Mouse (Mus musculus) myocyte (in vitro differentiated cells): ENCODE results near the gene Med28. TPM values are rescaled to one million over a fixed set of nuclear protein-coding genes. Genes with fewer than 3 reads are reported as not detected.
A peak's percentile ranks its signal among the peaks of the same experiment; 100 is the strongest.

Source experiments
- H3K27me3 ChIP-seq: one replicate; pipeline ENCODE4 v1.6.1; 2011; ENCODE audit not compliant: control insufficient read depth, insufficient read depth, insufficient read length
- H3K36me3 ChIP-seq: one replicate; pipeline ENCODE4 v1.6.1; 2011; ENCODE audit not compliant: control insufficient read depth, insufficient read depth
- H3K4me2 ChIP-seq: one replicate; pipeline ENCODE4 v1.6.1; 2011; ENCODE audit warnings: low read depth, control low read depth
- H3K4me3 ChIP-seq: one replicate; pipeline ENCODE4 v1.5.1; 2011; ENCODE audit warnings: mild to moderate bottlenecking, control low read depth, moderate library complexity
- H3K79me2 ChIP-seq: one replicate; pipeline ENCODE4 v1.6.1; 2011; ENCODE audit not compliant: control insufficient read depth, insufficient read depth
- H3ac ChIP-seq: one replicate; pipeline ENCODE4 v1.6.1; 2011; ENCODE audit not compliant: control insufficient read depth, insufficient read length
- CEBPB ChIP-seq: IDR thresholded peaks from 2 replicates; pipeline ENCODE4 v1.6.1; 2011; ENCODE audit warnings: mild to moderate bottlenecking, moderate library complexity; ENCODE audit not compliant: poor library complexity, insufficient read depth, severe bottlenecking
- E2F4 ChIP-seq: IDR thresholded peaks from one replicate; pipeline ENCODE4 v1.6.1; 2011; ENCODE audit warnings: mild to moderate bottlenecking, control low read depth, moderate library complexity; ENCODE audit not compliant: insufficient read depth
- MAX ChIP-seq: IDR thresholded peaks from one replicate; pipeline ENCODE4 v1.6.1; 2011; ENCODE audit warnings: low read depth, mild to moderate bottlenecking, control low read depth
- MYOD1 ChIP-seq, 3 experiments: IDR thresholded peaks; one replicate each; pipeline ENCODE4 v1.6.1; 2011; ENCODE audit warnings: control low read depth in 2 of 3, low read depth in 2 of 3, mild to moderate bottlenecking in 2 of 3, moderate library complexity in 1 of 3; ENCODE audit not compliant: insufficient read length in 2 of 3, control insufficient read depth in 1 of 3
- MYOG ChIP-seq, 3 experiments: IDR thresholded peaks; one replicate each; pipeline ENCODE4 v1.6.1; 2011; ENCODE audit warnings: control low read depth in 2 of 3, low read depth in 2 of 3, mild to moderate bottlenecking in 2 of 3; ENCODE audit not compliant: insufficient read length in 2 of 3, control insufficient read depth in 1 of 3, insufficient read depth in 1 of 3
- POLR2A ChIP-seq: IDR thresholded peaks from one replicate; pipeline ENCODE4 v1.6.1; 2011; ENCODE audit warnings: low read depth, mild to moderate bottlenecking, control low read depth, moderate library complexity; ENCODE audit not compliant: insufficient read length
- POLR2AphosphoS2 ChIP-seq: IDR thresholded peaks from one replicate; pipeline ENCODE4 v1.6.1; 2011; ENCODE audit warnings: low read depth, control low read depth; ENCODE audit not compliant: insufficient read length
- REST ChIP-seq: IDR thresholded peaks from one replicate; pipeline ENCODE4 v1.6.1; 2011; ENCODE audit warnings: mild to moderate bottlenecking, control low read depth, moderate library complexity; ENCODE audit not compliant: insufficient read depth, insufficient read length
- SRF ChIP-seq: IDR thresholded peaks from one replicate; pipeline ENCODE4 v1.6.1; 2011; ENCODE audit warnings: low read depth; ENCODE audit not compliant: control insufficient read depth, insufficient read length
- TCF12 ChIP-seq: IDR thresholded peaks from one replicate; pipeline ENCODE4 v1.6.1; 2011; ENCODE audit warnings: mild to moderate bottlenecking, control low read depth; ENCODE audit not compliant: poor library complexity, insufficient read depth, severe bottlenecking
- TCF3 ChIP-seq: IDR thresholded peaks from one replicate; pipeline ENCODE4 v1.6.1; 2011; ENCODE audit warnings: low read depth, control low read depth; ENCODE audit not compliant: insufficient read length
- USF1 ChIP-seq: IDR thresholded peaks from one replicate; pipeline ENCODE4 v1.6.1; 2011; ENCODE audit warnings: low read depth, mild to moderate bottlenecking, control low read depth, moderate library complexity
- polyA plus RNA-seq: library from polyadenylated mRNA; unstranded; fragments of >200 nt; fragmentation: generic; extraction: Trizol; gene quantifications from one replicate; pipeline ENCODE4 v1.2.1, GENCODE M21; 2012; ENCODE audit warnings: missing spikeins

Med28 gene
- polyA plus RNA-seq, 1 experiment: 152 TPM

- Histone ChIP-seq H3K79me2 (peaks cover 2% of the 10 kb centered on the region), H3K27me3 (no peaks in the 10 kb centered on the region), H3K36me3 (peaks cover 39% of the 10 kb centered on the region), H3ac (no peak overlapping the region), H3K4me2 (no peak overlapping the region), H3K4me3 (no peak overlapping the region)
- no peak for TF ChIP-seq TCF3
Measured at GRCm38 (mm10) chr5:45515151-45515743, 4.8 kb upstream of the Med28 start.

GRCm38 (mm10) chr5:45520809-45521110 lies 731 bp downstream of the Med28 start:
- no peak for TF ChIP-seq POLR2A
- no peak for TF ChIP-seq CEBPB
- TF ChIP-seq POLR2AphosphoS2: no peak
- no peak for TF ChIP-seq MYOD1 (IDR thresholded peaks at IDR 0.05; ENCODE audit: control insufficient read depth in 1 of 3, insufficient read length in 2 of 3, low read depth in 2 of 3)
- TF ChIP-seq E2F4: no peak
- TF ChIP-seq TCF12: no peak
- no peak for TF ChIP-seq MAX
- TF ChIP-seq SRF: no peak
- TF ChIP-seq TCF3: no peak
- TF ChIP-seq USF1: no peak
- TF ChIP-seq REST: no peak
- no peak for TF ChIP-seq MYOG (IDR thresholded peaks at IDR 0.05; ENCODE audit: control insufficient read depth in 1 of 3, insufficient read depth in 1 of 3, insufficient read length in 2 of 3, low read depth in 2 of 3)
- Histone ChIP-seq H3K79me2 (peaks cover 29% of the 10 kb centered on the region), H3K4me2 (peak overlapping the region; percentile 86), H3ac (peak overlapping the region; percentile 14), H3K27me3 (no peaks in the 10 kb centered on the region), H3K36me3 (peaks cover 9% of the 10 kb centered on the region), H3K4me3 (peak overlapping the region; percentile 90)

GRCm38 (mm10) chr5:45521601-45522000 lies 1.6 kb downstream of the Med28 start:
- Histone ChIP-seq H3K4me3 (peak overlapping the region; percentile 90), H3K27me3 (no peaks in the 10 kb centered on the region), H3K79me2 (peaks cover 29% of the 10 kb centered on the region), H3ac (no peak overlapping the region), H3K4me2 (peak overlapping the region; percentile 86), H3K36me3 (peaks cover 8% of the 10 kb centered on the region)
- TF ChIP-seq MAX: no peak
- peak in 2 of 3 experiments; percentile 17 to 57 for TF ChIP-seq MYOD1 (IDR thresholded peaks at IDR 0.05; ENCODE audit: control insufficient read depth in 1 of 3, insufficient read length in 2 of 3, low read depth in 2 of 3)
- no peak for TF ChIP-seq SRF
- peak in 1 of 3 experiments; percentile 17 for TF ChIP-seq MYOG (IDR thresholded peaks at IDR 0.05; ENCODE audit: control insufficient read depth in 1 of 3, insufficient read depth in 1 of 3, insufficient read length in 2 of 3, low read depth in 2 of 3)
- no peak for TF ChIP-seq REST

GRCm38 (mm10) chr5:45525101-45525500 lies 5.1 kb downstream of the Med28 start:
- Histone ChIP-seq H3K4me2 (no peak overlapping the region), H3K27me3 (no peaks in the 10 kb centered on the region), H3K79me2 (peaks cover 29% of the 10 kb centered on the region), H3ac (no peak overlapping the region), H3K36me3 (peaks cover 27% of the 10 kb centered on the region), H3K4me3 (no peak overlapping the region)
- TF ChIP-seq MYOG (IDR thresholded peaks at IDR 0.05; ENCODE audit: control insufficient read depth in 1 of 3, insufficient read depth in 1 of 3, insufficient read length in 2 of 3, low read depth in 2 of 3): no peak
- no peak for TF ChIP-seq E2F4

- Histone ChIP-seq H3K36me3 (peaks cover 27% of the 10 kb centered on the region), H3K4me2 (no peak overlapping the region), H3K79me2 (peaks cover 17% of the 10 kb centered on the region), H3K27me3 (no peaks in the 10 kb centered on the region), H3K4me3 (no peak overlapping the region), H3ac (no peak overlapping the region)
- TF ChIP-seq TCF3 (no peak), REST (no peak), CEBPB (no peak), USF1 (no peak), E2F4 (no peak)
Measured at GRCm38 (mm10) chr5:45526338-45526737, 6.3 kb downstream of the Med28 start.

GRCm38 (mm10) chr5:45529696-45530095 lies 9.7 kb downstream of the Med28 start:
- Histone ChIP-seq H3K36me3 (peaks cover 27% of the 10 kb centered on the region), H3K4me2 (no peak overlapping the region), H3K4me3 (no peak overlapping the region), H3K27me3 (no peaks in the 10 kb centered on the region), H3ac (no peak overlapping the region), H3K79me2 (no peaks in the 10 kb centered on the region)
- TF ChIP-seq REST (peak; percentile 73), TCF12 (no peak)
